Mouse (Mus musculus) erythroblast, embryonic 14.5 days (primary cell): ENCODE measurements at regions not wholly inside any gene's neighbourhood (a gene's known extent, or its start where the extent isn't known, plus 50 kb on each side); places are given as distances from the start of the nearest gene placed in this dataset.

Experiments
- GATA1 ChIP-seq: IDR thresholded peaks from 2 replicates; pipeline ENCODE4 v1.6.1; 2012; ENCODE audit warnings: low read length, inconsistent platforms, mixed read lengths
- TAL1 ChIP-seq: IDR thresholded peaks from 3 replicates; pipeline ENCODE4 v1.6.1; 2012; ENCODE audit warnings: low read length, inconsistent platforms, mixed read lengths

- TF ChIP-seq TAL1 (no peak), GATA1 (no peak)
Observed at GRCm38 (mm10) chr3:130794142-130794925, 64.1 kb upstream of the Rpl34 start.
